Mouse (Mus musculus): Measurements from ENCODE around the gene Edrf1.
"Not testable (repeated sequence)": the region's sequence is repeated elsewhere in the genome, so short reads cannot be mapped to it uniquely, and the experiment has no call there.

The Edrf1 gene

GRCm38 (mm10) chr7:133645716-133646115 lies 8.4 kb downstream of the Edrf1 start:
- no peak for DNase-seq (ENCODE audit: low spot score)

GRCm38 (mm10) chr7:133662467-133662866 lies 25.1 kb downstream of the Edrf1 start:
- peak; percentile 57 for DNase-seq (ENCODE audit: low spot score)

- peak; percentile 14 for DNase-seq (ENCODE audit: low spot score)
Observed at GRCm38 (mm10) chr7:133669071-133669470, 31.7 kb downstream of the Edrf1 start.

GRCm38 (mm10) chr7:133669946-133670345 lies 32.6 kb downstream of the Edrf1 start:
- DNase-seq (ENCODE audit: low spot score) = no peak

GRCm38 (mm10) chr7:133670846-133671245 lies 33.5 kb downstream of the Edrf1 start:
- no peak for DNase-seq (ENCODE audit: low spot score)

GRCm38 (mm10) chr7:133676002-133676401 lies 38.7 kb downstream of the Edrf1 start:
- no peak for DNase-seq (ENCODE audit: low spot score)

GRCm38 (mm10) chr7:133678716-133679115 lies 41.4 kb downstream of the Edrf1 start:
- no peak for DNase-seq (ENCODE audit: low spot score)

GRCm38 (mm10) chr7:133679439-133679838 lies 42.1 kb downstream of the Edrf1 start:
- peak; percentile 8 for DNase-seq (ENCODE audit: low spot score)

- DNase-seq (ENCODE audit: low spot score) = no peak
Observed at GRCm38 (mm10) chr7:133679961-133680360, 42.6 kb downstream of the Edrf1 start, which contains the start of gene Mmp21. Mmp21 (minus strand) TSS chr7:133680061.

- DNase-seq (ENCODE audit: low spot score) = no peak
Observed at GRCm38 (mm10) chr7:133683626-133684025, 46.3 kb downstream of the Edrf1 start.

- no peak for DNase-seq (ENCODE audit: low spot score)
Observed at GRCm38 (mm10) chr7:133684110-133684509, 46.8 kb downstream of the Edrf1 start.

- no peak for DNase-seq (ENCODE audit: low spot score)
Observed at GRCm38 (mm10) chr7:133684701-133685100, 47.4 kb downstream of the Edrf1 start.

- not testable (repeated sequence) for DNase-seq (ENCODE audit: low spot score)
Observed at GRCm38 (mm10) chr7:133685644-133686043, 48.3 kb downstream of the Edrf1 start.

- no peak for DNase-seq (ENCODE audit: low spot score)
Observed at GRCm38 (mm10) chr7:133698021-133698709, 60.8 kb downstream of the Edrf1 start.

GRCm38 (mm10) chr7:133699885-133700284 lies 62.5 kb downstream of the Edrf1 start:
- no peak for DNase-seq (ENCODE audit: low spot score)

GRCm38 (mm10) chr7:133701366-133701765 lies 64.0 kb downstream of the Edrf1 start:
- no peak for DNase-seq (ENCODE audit: low spot score)

GRCm38 (mm10) chr7:133702333-133702732 lies 65.0 kb downstream of the Edrf1 start:
- DNase-seq (ENCODE audit: low spot score) = no peak

- DNase-seq (ENCODE audit: low spot score) = no peak
Observed at GRCm38 (mm10) chr7:133703906-133704305, 66.6 kb downstream of the Edrf1 start.

- DNase-seq (ENCODE audit: low spot score) = no peak
Observed at GRCm38 (mm10) chr7:133707301-133707700, 70.0 kb downstream of the Edrf1 start.

GRCm38 (mm10) chr7:133715387-133715786 lies 78.0 kb downstream of the Edrf1 start:
- no peak for DNase-seq (ENCODE audit: low spot score)

GRCm38 (mm10) chr7:133718580-133718979 lies 81.2 kb downstream of the Edrf1 start:
- no peak for DNase-seq (ENCODE audit: low spot score)

GRCm38 (mm10) chr7:133720616-133721015 lies 83.3 kb downstream of the Edrf1 start:
- no peak for DNase-seq (ENCODE audit: low spot score)

Measured in MN1 (cell line).